Mouse (Mus musculus): ENCODE data around the gene Slamf6. TPM values are rescaled to one million over a fixed set of nuclear protein-coding genes. Genes with fewer than 3 reads are reported as not detected.

Gene Slamf6
- polyA plus RNA-seq, 1 experiment from 2014 or later = 0.08 TPM

GRCm38 (mm10) chr1:171992901-171993530 is 75.7 kb downstream of the Slamf6 start:
- Histone ChIP-seq H3K36me3 (no peaks in the 10 kb centered on the region), H3K9me3 (no peaks in the 10 kb centered on the region), H3K4me3 (no peak overlapping the region), H3K27ac (no peak overlapping the region), H3K4me1 (peaks cover 16% of the 10 kb centered on the region), H3K27me3 (ENCODE audit: insufficient read depth, poor library complexity, severe bottlenecking) (no peaks in the 10 kb centered on the region)
- DNase-seq (ENCODE audit: low spot score) = peak; percentile 62
- WGBS = 59% methylated on average over 4 of the region's 4 CpGs

- H3K4me1 ChIP-seq = peaks cover 16% of the 10 kb centered on the region
- no peaks in the 10 kb centered on the region for H3K27me3 ChIP-seq (ENCODE audit: insufficient read depth, poor library complexity, severe bottlenecking)
- 64% methylated on average over 2 of the region's 2 CpGs for WGBS
- peak; percentile 66 for DNase-seq (ENCODE audit: low spot score)
- H3K27ac ChIP-seq = peak overlapping the region; percentile 30; the same call in 1 of the 2 replicates
- no peaks in the 10 kb centered on the region for H3K9me3 ChIP-seq
- H3K36me3 ChIP-seq = no peaks in the 10 kb centered on the region
- no peak overlapping the region for H3K4me3 ChIP-seq
These were observed 77.2 kb downstream of the Slamf6 start for GRCm38 (mm10) chr1:171994501-171994900.

- Histone ChIP-seq H3K27me3 (ENCODE audit: insufficient read depth, poor library complexity, severe bottlenecking) (no peaks in the 10 kb centered on the region), H3K4me3 (no peak overlapping the region), H3K27ac (peak overlapping the region; percentile 30; the same call in 1 of the 2 replicates), H3K9me3 (no peaks in the 10 kb centered on the region), H3K4me1 (peaks cover 16% of the 10 kb centered on the region), H3K36me3 (no peaks in the 10 kb centered on the region)
- DNase-seq (ENCODE audit: low spot score) = peak; percentile 63
- WGBS = 69% methylated on average over 11 of the region's 11 CpGs
These were observed 77.8 kb downstream of the Slamf6 start for GRCm38 (mm10) chr1:171994918-171995715.

GRCm38 (mm10) chr1:171996701-171997100 is 79.4 kb downstream of the Slamf6 start:
- Histone ChIP-seq H3K27ac (peak overlapping the region; percentile 43; the same call in 1 of the 2 replicates), H3K9me3 (no peaks in the 10 kb centered on the region)

GRCm38 (mm10) chr1:171998820-171999597 is 81.7 kb downstream of the Slamf6 start:
- H3K36me3 ChIP-seq = peaks cover 14% of the 10 kb centered on the region
- H3K4me1 ChIP-seq = peaks cover 16% of the 10 kb centered on the region
- DNase-seq (ENCODE audit: low spot score) = peak; percentile 58
- WGBS = 86% methylated on average over 13 of the region's 13 CpGs
- H3K27me3 ChIP-seq (ENCODE audit: insufficient read depth, poor library complexity, severe bottlenecking) = no peaks in the 10 kb centered on the region
- no peak overlapping the region for H3K27ac ChIP-seq
- no peak overlapping the region for H3K4me3 ChIP-seq
- no peaks in the 10 kb centered on the region for H3K9me3 ChIP-seq

More at GRCm38 (mm10) chr1:171996701-171997100, 79.4 kb downstream of the Slamf6 start:
- DNase-seq (ENCODE audit: low spot score) = peak; percentile 70
- WGBS = 56% methylated on average over 7 of the region's 7 CpGs
- H3K27me3 ChIP-seq (ENCODE audit: insufficient read depth, poor library complexity, severe bottlenecking) = no peaks in the 10 kb centered on the region
- H3K36me3 ChIP-seq = peaks cover 2% of the 10 kb centered on the region; the same call in 1 of the 2 replicates
- H3K4me1 ChIP-seq = peaks cover 16% of the 10 kb centered on the region
- H3K4me3 ChIP-seq = no peak overlapping the region

- 38% methylated on average over 3 of the region's 3 CpGs for WGBS
- H3K27ac ChIP-seq = no peak overlapping the region
- no peak overlapping the region for H3K4me3 ChIP-seq
- H3K9me3 ChIP-seq = no peaks in the 10 kb centered on the region
- peaks cover 31% of the 10 kb centered on the region for H3K36me3 ChIP-seq
- H3K27me3 ChIP-seq (ENCODE audit: insufficient read depth, poor library complexity, severe bottlenecking) = no peaks in the 10 kb centered on the region
- peaks cover 2% of the 10 kb centered on the region for H3K4me1 ChIP-seq
- no peak for DNase-seq (ENCODE audit: low spot score)
These were observed 83.3 kb downstream of the Slamf6 start for GRCm38 (mm10) chr1:172000641-172001040.

GRCm38 (mm10) chr1:172001665-172002064 is 84.3 kb downstream of the Slamf6 start:
- Histone ChIP-seq H3K4me3 (no peak overlapping the region), H3K27me3 (ENCODE audit: insufficient read depth, poor library complexity, severe bottlenecking) (no peaks in the 10 kb centered on the region), H3K4me1 (no peaks in the 10 kb centered on the region), H3K9me3 (no peaks in the 10 kb centered on the region), H3K36me3 (peaks cover 40% of the 10 kb centered on the region), H3K27ac (no peak overlapping the region)
- WGBS = 70% methylated on average over 12 of the region's 12 CpGs
- no peak for DNase-seq (ENCODE audit: low spot score)

Other genes with a start within 250 kb of the Slamf6 start
- 0.25 TPM in 1 of 2 replicates, not detected in the other for gene Cd48, start 235.5 kb upstream of the Slamf6 start, polyA plus RNA-seq (2016; fragmentation: Nextera tagmentation; extraction: Ambion mirVana)
- gene Slamf1, start 150.4 kb upstream of the Slamf6 start, polyA plus RNA-seq (2016; fragmentation: Nextera tagmentation; extraction: Ambion mirVana) = 0.26 and 0.36 TPM in 2 replicates
- gene Cd84, start 77.8 kb upstream of the Slamf6 start, polyA plus RNA-seq (2016; fragmentation: Nextera tagmentation; extraction: Ambion mirVana) = 0.34 and 0.48 TPM in 2 replicates
- gene Gm10521, start 21.9 kb upstream of the Slamf6 start, polyA plus RNA-seq (2016; fragmentation: Nextera tagmentation; extraction: Ambion mirVana) = not detected in 2 replicates
- 12.8 and 16.0 TPM in 2 replicates for gene Vangl2, start 110.9 kb downstream of the Slamf6 start, polyA plus RNA-seq (2016; fragmentation: Nextera tagmentation; extraction: Ambion mirVana)
- gene Nhlh1, start 140.1 kb downstream of the Slamf6 start, polyA plus RNA-seq (2016; fragmentation: Nextera tagmentation; extraction: Ambion mirVana) = 0.09 TPM in 1 of 2 replicates, not detected in the other
- gene Copa, start 165.0 kb downstream of the Slamf6 start, polyA plus RNA-seq (2016; fragmentation: Nextera tagmentation; extraction: Ambion mirVana) = 188 and 218 TPM in 2 replicates
- gene Ncstn, start 165.3 kb downstream of the Slamf6 start, polyA plus RNA-seq (2016; fragmentation: Nextera tagmentation; extraction: Ambion mirVana) = 107 and 124 TPM in 2 replicates
- gene Pex19, start 209.2 kb downstream of the Slamf6 start, polyA plus RNA-seq (2016; fragmentation: Nextera tagmentation; extraction: Ambion mirVana) = 154 and 161 TPM in 2 replicates
- 110 and 125 TPM in 2 replicates for gene Dcaf8, start 230.6 kb downstream of the Slamf6 start, polyA plus RNA-seq (2016; fragmentation: Nextera tagmentation; extraction: Ambion mirVana)